Mouse (Mus musculus) limb, embryonic 15.5 days (tissue): Measurements from ENCODE around the gene Gpd2. TPM values are rescaled to one million over a fixed set of nuclear protein-coding genes. Genes with fewer than 3 reads are reported as not detected.

Source experiments
- ATAC-seq: fragments of 200-750 bp; cut with Nextera tagmentation; 2 replicates; pipeline ENCODE4 v1.8.0; 2017; ENCODE audit warnings: low read depth, moderate TSS enrichment; ENCODE audit not compliant: insufficient number of reproducible peaks, low FRiP score, low TSS enrichment
- H3K27ac ChIP-seq: fragments of 300-500 bp; sonication (generic); 2 replicates; pipeline ENCODE4 v1.5.1; 2015; ENCODE audit warnings: moderate library complexity, mild to moderate bottlenecking, inconsistent platforms
- H3K27me3 ChIP-seq: fragments of 300-500 bp; sonication (generic); 2 replicates; pipeline ENCODE4 v1.6.1; 2015; ENCODE audit warnings: inconsistent platforms
- H3K36me3 ChIP-seq: fragments of 300-500 bp; sonication (generic); 2 replicates; pipeline ENCODE4 v1.6.1; 2015; ENCODE audit warnings: inconsistent platforms
- H3K4me1 ChIP-seq: fragments of 300-500 bp; sonication (generic); 2 replicates; pipeline ENCODE4 v1.6.1; 2015; ENCODE audit warnings: inconsistent platforms
- H3K4me2 ChIP-seq: fragments of 300-500 bp; sonication (generic); 2 replicates; pipeline ENCODE4 v1.6.1; 2015; ENCODE audit warnings: mild to moderate bottlenecking, inconsistent platforms
- H3K4me3 ChIP-seq: fragments of 300-500 bp; sonication (generic); 2 replicates; pipeline ENCODE4 v1.5.1; 2015; ENCODE audit warnings: mild to moderate bottlenecking, inconsistent platforms
- H3K9ac ChIP-seq: fragments of 300-500 bp; sonication (generic); 2 replicates; pipeline ENCODE4 v1.6.1; 2015; ENCODE audit warnings: inconsistent platforms
- H3K9me3 ChIP-seq: fragments of 300-500 bp; sonication (generic); 2 replicates; pipeline ENCODE4 v1.6.1; 2016; ENCODE audit warnings: inconsistent platforms
- WGBS: fragments of 180-500 bp; shearing (Covaris S2); methylation state at CpG from one replicate; pipeline ENCODE4 v1.1.7; 2015; 5-methylcytosine and 5-hydroxymethylcytosine counted together
- polyA plus RNA-seq: library from polyadenylated mRNA; unstranded; fragments of >200 nt; fragmentation: Nextera tagmentation; extraction: Ambion mirVana; gene quantifications from 2 replicates; pipeline ENCODE4 v1.2.1, GENCODE M21; 2015

Gene Gpd2
- polyA plus RNA-seq, 1 experiment from 2014 or later = 12.5 TPM

GRCm38 (mm10) chr2:57269690-57270435 is 32.4 kb downstream of the Gpd2 start:
- no peaks in the 10 kb centered on the region for H3K36me3 ChIP-seq
- no peak overlapping the region for H3K27ac ChIP-seq
- WGBS = 68% methylated on average over 13 of the region's 13 CpGs
- H3K27me3 ChIP-seq = no peaks in the 10 kb centered on the region
- ATAC-seq = no peak
- no peak overlapping the region for H3K4me2 ChIP-seq
- no peaks in the 10 kb centered on the region for H3K9me3 ChIP-seq
- no peaks in the 10 kb centered on the region for H3K4me1 ChIP-seq
- no peak overlapping the region for H3K9ac ChIP-seq
- no peak overlapping the region for H3K4me3 ChIP-seq

DNA sequence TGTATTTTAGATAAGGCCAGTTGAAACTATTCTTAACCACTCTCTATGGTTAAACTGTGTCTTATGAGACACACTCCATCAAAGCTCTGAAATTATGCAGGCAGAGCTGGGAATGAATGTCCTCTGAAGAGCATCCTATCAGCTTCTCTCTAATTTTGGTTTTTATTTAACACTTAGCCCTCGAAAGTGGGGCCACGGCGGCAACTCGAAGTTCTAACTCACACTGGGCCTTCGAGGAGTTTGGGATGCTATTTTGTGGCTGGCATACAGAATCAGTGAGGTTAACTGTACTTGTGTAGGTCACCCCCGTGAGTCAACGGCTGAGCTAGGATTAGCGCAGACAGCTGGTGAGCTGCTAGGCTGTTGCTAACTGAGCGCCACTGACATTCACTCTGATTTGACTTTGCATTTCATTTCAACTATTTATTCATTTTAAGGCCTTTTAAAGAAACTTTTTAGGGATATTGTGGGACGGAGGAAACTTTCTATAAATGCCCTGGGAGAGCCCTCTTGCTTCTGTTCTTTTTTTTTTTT is 42.8 kb downstream of the Gpd2 start:
- Histone ChIP-seq H3K4me2 (no peak overlapping the region), H3K36me3 (no peaks in the 10 kb centered on the region), H3K27me3 (no peaks in the 10 kb centered on the region), H3K27ac (no peak overlapping the region), H3K9me3 (no peaks in the 10 kb centered on the region), H3K4me1 (no peaks in the 10 kb centered on the region), H3K9ac (no peak overlapping the region), H3K4me3 (no peak overlapping the region)
- no peak for ATAC-seq
- WGBS = 76% methylated on average over 10 of the region's 10 CpGs

DNA sequence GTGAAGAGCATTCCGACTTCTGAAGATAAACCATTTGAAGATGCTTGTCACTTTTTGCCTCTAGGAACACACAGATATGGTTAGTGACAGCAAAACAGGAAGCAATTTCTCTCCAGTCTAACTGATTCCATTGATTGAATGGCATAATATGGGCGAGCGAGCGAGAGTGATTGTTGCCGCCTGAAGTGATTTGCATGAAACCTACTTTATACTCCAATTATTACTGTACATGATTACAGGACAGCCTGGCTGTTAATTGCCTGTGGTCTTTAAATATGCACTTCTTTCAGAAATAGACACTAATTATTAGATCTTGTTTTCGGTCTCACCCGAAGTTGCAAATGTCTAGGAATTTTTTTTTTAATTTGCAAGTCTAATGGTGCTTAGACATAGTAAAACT is 46.4 kb downstream of the Gpd2 start:
- ATAC-seq = no peak
- Histone ChIP-seq H3K27ac (no peak overlapping the region), H3K36me3 (no peaks in the 10 kb centered on the region), H3K9me3 (no peaks in the 10 kb centered on the region), H3K4me1 (no peaks in the 10 kb centered on the region), H3K4me2 (no peak overlapping the region), H3K27me3 (no peaks in the 10 kb centered on the region), H3K9ac (no peak overlapping the region), H3K4me3 (no peak overlapping the region)
- 89% methylated on average over 7 of the region's 7 CpGs for WGBS

GRCm38 (mm10) chr2:57285197-57285596 is 47.8 kb downstream of the Gpd2 start:
- H3K9ac ChIP-seq = no peak overlapping the region
- WGBS = 79% methylated on average over 4 of the region's 4 CpGs

GRCm38 (mm10) chr2:57287986-57288385 is 50.6 kb downstream of the Gpd2 start:
- Histone ChIP-seq H3K9me3 (no peaks in the 10 kb centered on the region), H3K27me3 (no peaks in the 10 kb centered on the region), H3K4me2 (no peak overlapping the region), H3K27ac (no peak overlapping the region), H3K4me1 (no peaks in the 10 kb centered on the region), H3K36me3 (no peaks in the 10 kb centered on the region), H3K4me3 (no peak overlapping the region), H3K9ac (no peak overlapping the region)
- no peak for ATAC-seq
- WGBS = 94% methylated on average over 1 of the region's 1 CpGs

More at GRCm38 (mm10) chr2:57285197-57285596, 47.8 kb downstream of the Gpd2 start:
- no peaks in the 10 kb centered on the region for H3K4me1 ChIP-seq
- H3K27ac ChIP-seq = no peak overlapping the region
- no peaks in the 10 kb centered on the region for H3K9me3 ChIP-seq
- H3K4me2 ChIP-seq = no peak overlapping the region
- H3K27me3 ChIP-seq = no peaks in the 10 kb centered on the region
- H3K4me3 ChIP-seq = no peak overlapping the region
- no peaks in the 10 kb centered on the region for H3K36me3 ChIP-seq
- ATAC-seq = no peak

DNA sequence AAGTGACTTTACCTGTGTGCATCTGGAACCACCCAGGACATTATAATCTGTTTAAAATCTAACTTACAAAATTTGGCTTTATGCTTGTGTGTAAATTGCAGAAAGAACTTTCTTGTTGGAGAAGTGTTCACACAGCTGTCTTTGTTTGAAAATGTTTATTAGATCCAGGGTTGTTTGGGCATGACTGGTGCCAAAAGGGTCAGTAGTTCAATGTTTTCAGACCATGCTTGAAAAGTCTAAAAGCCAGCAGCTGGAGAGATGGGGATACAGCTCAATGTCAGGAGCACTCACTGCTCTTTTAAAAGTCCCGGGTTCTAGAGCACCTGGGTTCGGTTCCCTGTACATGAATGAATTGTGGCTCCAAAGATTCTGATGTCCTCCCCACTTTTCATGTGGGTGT is 56.1 kb downstream of the Gpd2 start:
- H3K27ac ChIP-seq = no peak overlapping the region

DNA sequence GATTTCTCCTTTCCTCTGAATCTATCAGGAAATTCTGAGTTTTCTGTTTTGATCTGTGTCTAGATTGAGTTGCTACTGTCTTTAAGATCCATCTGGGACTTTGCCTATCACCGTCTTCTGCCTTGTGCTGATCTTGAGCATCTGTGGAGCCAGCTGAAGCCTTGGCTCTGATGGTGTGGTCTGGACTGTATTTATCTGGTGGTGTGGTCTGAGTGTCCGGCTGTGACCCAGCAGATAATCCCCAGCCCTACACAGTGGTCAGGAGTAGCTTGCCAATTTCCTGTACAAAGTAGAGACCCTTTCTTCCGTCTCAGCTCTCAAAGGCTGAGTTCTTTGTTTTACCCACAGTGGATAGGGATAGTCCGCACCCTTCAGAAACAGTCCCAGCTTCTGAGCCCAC is 58.6 kb downstream of the Gpd2 start:
- no peak overlapping the region for H3K9ac ChIP-seq
- no peak overlapping the region for H3K4me3 ChIP-seq
- no peaks in the 10 kb centered on the region for H3K4me1 ChIP-seq
- H3K9me3 ChIP-seq = no peaks in the 10 kb centered on the region
- no peak overlapping the region for H3K27ac ChIP-seq
- no peak overlapping the region for H3K4me2 ChIP-seq
- H3K27me3 ChIP-seq = no peaks in the 10 kb centered on the region
- ATAC-seq = no peak
- WGBS = 69% methylated on average over 4 of the region's 4 CpGs
- H3K36me3 ChIP-seq = no peaks in the 10 kb centered on the region

More for the DNA sequence above, 56.1 kb downstream of the Gpd2 start:
- Histone ChIP-seq H3K4me2 (no peak overlapping the region), H3K9me3 (no peaks in the 10 kb centered on the region), H3K27me3 (no peaks in the 10 kb centered on the region), H3K4me1 (no peaks in the 10 kb centered on the region), H3K9ac (no peak overlapping the region), H3K36me3 (no peaks in the 10 kb centered on the region), H3K4me3 (no peak overlapping the region)
- WGBS = 77% methylated on average over 2 of the region's 2 CpGs
- no peak for ATAC-seq

GRCm38 (mm10) chr2:57297226-57297625 is 59.8 kb downstream of the Gpd2 start:
- Histone ChIP-seq H3K27ac (no peak overlapping the region), H3K4me2 (no peak overlapping the region), H3K27me3 (no peaks in the 10 kb centered on the region), H3K4me3 (no peak overlapping the region), H3K9ac (no peak overlapping the region), H3K36me3 (no peaks in the 10 kb centered on the region), H3K9me3 (no peaks in the 10 kb centered on the region), H3K4me1 (no peaks in the 10 kb centered on the region)
- 91% methylated on average over 4 of the region's 4 CpGs for WGBS
- no peak for ATAC-seq

GRCm38 (mm10) chr2:57301539-57301938 is 64.1 kb downstream of the Gpd2 start:
- Histone ChIP-seq H3K36me3 (no peaks in the 10 kb centered on the region), H3K4me2 (no peak overlapping the region), H3K4me1 (no peaks in the 10 kb centered on the region), H3K27ac (no peak overlapping the region), H3K9me3 (no peaks in the 10 kb centered on the region), H3K4me3 (no peak overlapping the region), H3K9ac (no peak overlapping the region), H3K27me3 (no peaks in the 10 kb centered on the region)
- WGBS = 39% methylated on average over 3 of the region's 3 CpGs
- ATAC-seq = 0 out of 2 replicates have a peak, but pooled peaks have one; percentile 52

DNA sequence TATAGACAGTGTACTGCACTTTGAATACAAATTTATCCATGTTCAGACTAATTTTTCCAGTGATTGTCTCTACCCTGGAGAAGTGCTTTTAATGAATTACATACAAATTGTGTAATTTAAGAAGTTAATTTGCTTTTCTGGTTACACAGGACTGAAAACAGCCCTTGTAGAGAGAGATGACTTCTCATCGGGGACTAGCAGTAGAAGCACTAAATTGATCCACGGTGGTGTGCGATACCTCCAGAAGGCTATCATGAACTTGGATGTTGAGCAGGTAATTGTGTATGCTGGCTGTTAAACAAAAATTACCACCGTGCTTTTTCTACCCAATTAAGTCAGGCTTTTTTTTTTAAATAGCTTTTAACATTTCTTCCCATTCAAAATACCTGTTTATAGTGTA is 66.8 kb downstream of the Gpd2 start:
- Histone ChIP-seq H3K27ac (no peak overlapping the region), H3K4me1 (no peaks in the 10 kb centered on the region), H3K27me3 (no peaks in the 10 kb centered on the region), H3K4me2 (no peak overlapping the region), H3K9me3 (no peaks in the 10 kb centered on the region), H3K4me3 (no peak overlapping the region), H3K9ac (no peak overlapping the region), H3K36me3 (no peaks in the 10 kb centered on the region)
- ATAC-seq = no peak
- WGBS = 75% methylated on average over 4 of the region's 4 CpGs

DNA sequence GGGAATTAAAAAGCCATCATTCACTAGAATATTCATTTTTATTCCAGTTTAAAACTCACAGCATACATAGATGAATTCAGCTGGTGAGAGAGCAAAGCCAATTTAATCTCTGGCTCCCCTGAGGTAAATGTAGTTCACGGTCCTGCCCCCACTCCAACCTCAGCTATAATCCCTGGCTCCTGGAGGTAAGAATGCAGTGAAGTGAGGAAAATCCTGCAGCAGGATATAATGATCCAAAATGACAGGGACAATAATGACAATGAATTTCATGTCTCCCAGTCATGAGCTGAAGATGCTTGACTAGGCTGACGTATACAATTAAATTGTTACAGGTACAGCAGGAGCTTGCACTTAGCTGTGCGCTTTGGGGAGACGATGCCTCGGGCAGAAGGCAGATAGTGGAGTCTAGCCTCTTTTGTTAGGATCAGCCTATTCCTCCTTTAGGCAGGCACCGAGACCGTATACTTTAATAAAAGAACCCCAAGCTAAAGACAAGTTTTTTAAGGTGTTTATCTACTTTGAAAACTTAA is 74.9 kb downstream of the Gpd2 start:
- Histone ChIP-seq H3K9ac (no peak overlapping the region), H3K4me1 (no peaks in the 10 kb centered on the region), H3K36me3 (no peaks in the 10 kb centered on the region), H3K27ac (no peak overlapping the region), H3K9me3 (no peaks in the 10 kb centered on the region), H3K4me3 (no peak overlapping the region), H3K4me2 (no peak overlapping the region), H3K27me3 (no peaks in the 10 kb centered on the region)
- no peak for ATAC-seq
- 49% methylated on average over 7 of the region's 7 CpGs for WGBS

DNA sequence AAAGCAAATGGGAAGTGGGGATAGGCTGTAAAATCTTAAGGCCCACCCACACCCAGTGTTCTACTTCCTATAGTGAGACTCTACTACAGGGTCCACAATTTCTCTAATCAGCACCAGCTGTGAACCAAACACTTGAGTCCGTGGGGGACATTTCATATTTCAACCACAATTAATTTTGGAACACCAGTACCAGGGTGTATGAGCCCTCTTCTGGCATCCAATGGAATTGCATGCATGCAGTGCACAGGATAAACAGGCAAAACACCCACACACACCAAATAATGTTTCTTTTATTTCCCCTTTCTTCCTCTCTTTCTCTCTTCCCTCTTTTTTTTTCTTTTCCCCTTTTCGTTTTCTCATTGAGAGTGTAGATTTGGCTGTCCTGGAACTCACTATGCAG is 78.6 kb downstream of the Gpd2 start:
- Histone ChIP-seq H3K4me1 (no peaks in the 10 kb centered on the region), H3K27ac (no peak overlapping the region), H3K4me2 (no peak overlapping the region), H3K9ac (no peak overlapping the region), H3K36me3 (no peaks in the 10 kb centered on the region), H3K27me3 (no peaks in the 10 kb centered on the region), H3K9me3 (no peaks in the 10 kb centered on the region), H3K4me3 (no peak overlapping the region)
- ATAC-seq = no peak
- 45% methylated on average over 2 of the region's 2 CpGs for WGBS
